Mouse (Mus musculus) ovary, postnatal 10 days (tissue): ENCODE measurements around the gene Hamp.
"Not testable (repeated sequence)": the region's sequence is repeated elsewhere in the genome, so short reads cannot be mapped to it uniquely, and the experiment has no call there.

Source experiments
- DNase-seq: peaks from one replicate; pipeline ENCODE4 v3.0.0; 2022; ENCODE audit warnings: low spot score

Gene Hamp

DNA sequence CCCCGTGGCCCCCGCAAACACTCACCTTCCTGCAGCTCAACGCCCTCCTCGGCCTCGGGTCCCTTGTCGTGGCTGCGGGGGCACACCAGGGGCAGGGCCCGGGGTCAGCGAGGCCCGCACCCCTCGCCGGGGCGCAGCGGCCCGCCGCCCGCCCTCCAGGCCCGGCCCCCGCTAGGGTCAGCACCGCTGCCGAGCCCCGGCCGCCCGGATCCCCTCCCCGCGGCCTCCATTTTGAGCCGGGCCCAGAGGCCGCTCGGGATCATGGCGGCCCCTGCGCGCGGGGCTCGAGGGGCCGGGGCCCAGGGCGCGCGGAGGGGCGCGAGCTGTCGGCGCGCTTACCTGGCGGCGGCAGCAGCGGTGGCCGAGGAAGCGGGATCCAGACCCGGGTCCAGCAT lies 12.5 kb upstream of the Hamp start:
- no peak for DNase-seq

DNA sequence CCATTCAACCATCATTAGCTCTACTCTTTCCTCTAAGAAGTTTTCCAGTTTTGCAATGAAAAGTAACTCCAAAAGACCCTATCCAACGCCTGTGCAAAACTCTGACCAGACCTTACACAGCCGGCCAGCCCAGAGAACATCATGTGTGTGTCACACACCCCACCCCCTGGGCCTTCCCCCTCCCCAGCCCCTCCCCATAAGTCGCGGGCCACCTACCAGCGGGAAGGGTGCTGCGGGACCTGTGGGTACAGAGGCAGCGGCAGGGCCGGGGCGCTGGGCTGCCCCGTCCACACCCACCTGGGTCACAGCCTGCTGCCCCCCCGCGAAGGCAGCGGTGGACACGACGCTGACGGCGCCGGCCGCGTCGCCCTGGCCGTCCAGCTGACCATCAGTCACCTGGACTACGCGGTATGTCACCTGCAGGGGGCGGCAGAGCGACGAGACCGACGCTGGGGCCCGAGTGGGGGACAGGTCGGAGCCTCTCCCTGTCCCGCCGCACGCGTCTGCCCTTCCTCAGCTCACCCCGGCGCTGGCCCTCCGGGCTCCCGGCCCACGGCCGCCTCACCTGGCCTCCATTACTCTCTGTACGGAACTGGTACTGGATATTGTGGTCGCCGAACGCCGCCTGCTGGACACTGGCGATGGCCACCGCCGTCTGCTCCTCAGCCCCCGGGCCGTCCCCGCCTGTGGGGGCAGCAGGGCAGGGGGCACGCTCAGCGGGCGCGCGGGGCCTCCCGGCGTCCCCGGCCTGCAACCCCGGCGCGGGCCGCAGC lies 11.9 kb upstream of the Hamp start:
- peak; percentile 82 for DNase-seq

DNA sequence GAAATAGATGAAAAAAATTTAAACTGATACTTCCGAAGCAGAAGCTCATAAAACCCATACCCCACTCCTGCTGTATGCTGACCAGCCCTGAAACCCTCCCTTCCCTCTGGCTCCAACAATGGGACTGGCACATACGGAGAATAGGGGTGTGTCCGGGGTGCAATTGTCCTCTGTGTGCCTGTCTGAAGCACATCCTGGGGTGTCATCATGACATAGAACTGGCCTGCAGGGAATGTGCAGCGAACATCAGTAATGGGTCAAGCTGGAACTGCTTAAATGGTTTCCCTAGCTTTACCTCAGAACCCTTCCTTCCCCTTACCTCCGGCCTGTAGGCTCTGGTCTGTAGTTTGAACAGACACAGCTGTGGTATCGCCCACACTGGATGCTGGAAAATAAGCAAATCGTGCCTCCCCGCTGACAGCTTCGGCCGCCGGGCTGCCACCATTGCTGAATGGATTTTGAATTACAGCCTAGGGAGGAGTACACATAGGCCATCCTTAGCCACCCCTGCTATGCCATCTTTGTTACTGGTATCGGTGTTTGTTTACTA lies 11.2 kb upstream of the Hamp start:
- DNase-seq = no peak

- no peak for DNase-seq
Measured at GRCm38 (mm10) chr7:30954036-30954435, 10.2 kb upstream of the Hamp start.

- no peak for DNase-seq
Measured at GRCm38 (mm10) chr7:30953459-30953858, 9.6 kb upstream of the Hamp start.

- no peak for DNase-seq
Measured at GRCm38 (mm10) chr7:30952441-30953265, 8.8 kb upstream of the Hamp start.

GRCm38 (mm10) chr7:30949902-30950301 lies 6.1 kb upstream of the Hamp start:
- not testable (repeated sequence) for DNase-seq

- DNase-seq = no peak
Measured at GRCm38 (mm10) chr7:30945876-30946275, 2.0 kb upstream of the Hamp start.

GRCm38 (mm10) chr7:30945466-30945865 lies 1.6 kb upstream of the Hamp start:
- DNase-seq = not testable (repeated sequence)

- not testable (repeated sequence) for DNase-seq
Measured at GRCm38 (mm10) chr7:30944706-30945105, 874 bp upstream of the Hamp start.

GRCm38 (mm10) chr7:30942365-30942764 lies 1.5 kb downstream of the Hamp start:
- DNase-seq = not testable (repeated sequence)

GRCm38 (mm10) chr7:30940070-30940469 lies 3.8 kb downstream of the Hamp start:
- DNase-seq = not testable (repeated sequence)

- DNase-seq = not testable (repeated sequence)
Measured at GRCm38 (mm10) chr7:30935422-30936099, 8.3 kb downstream of the Hamp start.

DNA sequence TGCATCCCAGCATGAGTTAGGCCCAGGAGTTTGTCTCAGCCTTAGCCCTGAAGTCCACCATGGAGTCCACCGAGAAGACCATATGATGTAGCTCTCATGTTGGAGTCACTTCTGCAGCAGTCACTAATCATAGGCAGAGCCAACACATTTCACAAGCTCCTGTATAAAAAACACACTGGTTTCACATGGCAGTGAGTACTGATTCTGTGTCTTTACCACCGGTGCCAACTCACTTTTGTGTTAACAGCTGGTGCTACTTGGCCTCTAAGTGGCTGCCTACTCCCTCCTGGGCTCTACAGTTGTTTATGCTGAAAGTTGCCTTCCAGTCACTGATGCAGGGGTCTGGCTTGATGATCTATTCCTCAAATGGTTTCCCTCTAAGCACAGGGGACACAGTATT lies 19.3 kb downstream of the Hamp start, which contains the start of gene Hamp2:
Gene Hamp2 (minus strand): TSS at position 101 of the 400 bp plus-strand sequence.
- not testable (repeated sequence) for DNase-seq

DNA sequence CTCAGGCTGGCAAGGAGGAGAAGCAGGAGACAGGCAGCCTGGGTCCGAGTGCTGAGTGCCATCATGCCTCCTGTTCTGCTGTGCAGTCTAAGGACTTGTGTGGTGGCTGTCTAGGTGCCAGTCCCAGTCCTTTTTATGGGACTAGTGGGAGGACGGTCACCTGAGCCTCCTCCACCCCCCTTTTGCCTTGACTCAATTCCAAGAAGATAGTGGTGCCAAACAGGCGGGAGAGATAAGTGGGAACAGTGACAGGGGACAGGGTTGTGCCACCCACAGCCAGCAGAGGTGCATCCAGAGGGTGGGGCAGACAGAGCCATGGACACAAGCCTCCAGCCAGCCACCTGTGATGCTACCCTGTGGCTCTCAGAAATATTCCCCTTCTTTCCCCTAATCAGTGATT lies 19.8 kb downstream of the Hamp start:
- no peak for DNase-seq

DNA sequence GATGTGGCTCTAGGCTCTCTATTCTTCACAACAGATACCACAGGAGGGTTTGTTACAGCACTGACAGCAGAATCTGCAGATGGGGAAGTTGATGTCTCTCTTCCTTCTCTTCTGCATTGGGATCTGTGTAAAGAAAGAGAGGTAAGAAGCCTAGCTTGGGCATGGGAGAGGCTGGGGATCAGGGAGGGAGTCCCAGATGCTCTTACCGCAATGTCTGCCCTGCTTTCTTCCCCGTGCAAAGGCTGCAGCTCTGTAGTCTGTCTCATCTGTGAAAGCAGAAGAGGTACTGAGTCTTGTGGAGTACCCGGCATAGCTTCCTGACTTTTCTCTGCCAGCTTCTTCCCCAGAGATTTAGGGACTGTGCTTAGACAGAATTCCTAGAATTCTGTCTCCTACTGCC lies 21.3 kb downstream of the Hamp start:
- not testable (repeated sequence) for DNase-seq

- DNase-seq = no peak
Measured at GRCm38 (mm10) chr7:30920217-30920616, 23.6 kb downstream of the Hamp start.

- no peak for DNase-seq
Measured at GRCm38 (mm10) chr7:30917219-30917618, 26.6 kb downstream of the Hamp start.

GRCm38 (mm10) chr7:30916713-30917112 lies 27.1 kb downstream of the Hamp start:
- no peak for DNase-seq

DNA sequence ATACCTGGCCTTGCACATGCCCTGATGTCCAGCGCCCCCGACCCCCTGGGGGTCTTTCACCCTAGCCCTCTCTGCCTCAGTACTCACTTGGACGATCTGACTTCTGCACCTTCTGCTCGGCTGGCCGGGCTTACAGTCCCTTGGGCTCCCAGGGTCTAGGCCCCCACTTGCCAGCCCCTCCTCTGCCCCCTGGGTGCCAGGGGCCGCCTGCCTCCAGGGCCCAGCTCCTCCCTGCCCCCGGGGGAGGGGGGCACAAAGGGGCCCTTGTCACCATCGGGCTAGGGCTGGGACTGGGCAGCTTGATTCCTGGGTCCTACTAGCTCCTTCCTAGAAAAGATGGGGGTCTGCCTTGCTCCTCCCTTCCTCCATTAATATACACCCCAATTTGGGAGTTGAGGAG lies 29.1 kb downstream of the Hamp start, which contains the start of gene Mag:
Gene Mag (minus strand): TSS at position 142 of the 400 bp plus-strand sequence.
- DNase-seq = no peak

DNA sequence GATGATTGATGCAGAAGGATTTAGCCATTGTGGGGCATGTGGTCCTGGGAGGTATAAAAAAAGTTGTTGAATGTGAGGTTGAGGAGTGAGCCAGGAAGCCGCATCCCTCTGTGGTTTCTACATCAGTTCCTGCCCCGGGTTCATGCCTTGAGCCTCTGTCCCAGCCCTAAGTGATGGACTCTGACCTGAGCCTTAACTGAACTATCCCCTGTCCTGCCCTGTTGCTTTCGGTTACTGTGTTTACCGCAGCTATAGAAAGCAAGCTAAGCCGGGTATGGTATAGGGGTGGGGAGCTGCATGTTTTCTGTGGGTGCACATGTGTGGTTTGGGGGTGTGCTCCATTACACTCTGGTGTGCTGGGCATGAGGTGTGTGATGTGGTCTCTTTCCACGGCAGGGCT lies 34.1 kb downstream of the Hamp start:
- DNase-seq = no peak

DNA sequence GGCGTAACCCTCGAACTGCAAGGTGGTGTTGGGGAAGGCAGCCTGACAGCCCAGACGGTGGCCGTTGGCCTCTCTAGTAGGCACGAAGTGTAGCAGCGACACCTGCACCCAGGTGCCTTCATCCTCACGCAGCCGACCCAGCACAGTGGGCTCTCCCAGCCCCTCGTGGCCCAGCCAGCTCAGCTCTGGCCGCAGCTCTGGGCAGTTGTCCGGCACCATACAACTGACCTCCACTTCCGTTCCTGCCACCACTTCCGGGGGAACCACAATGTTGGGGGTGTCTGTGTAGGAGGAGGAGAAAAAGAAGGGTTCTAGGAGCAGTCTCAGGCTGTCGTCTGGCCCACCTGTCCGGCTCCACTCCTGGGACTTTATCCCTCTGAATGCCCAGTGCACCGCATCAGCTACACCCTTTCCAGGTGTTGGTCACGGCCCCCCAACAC lies 34.8 kb downstream of the Hamp start:
- DNase-seq = no peak
